Mouse (Mus musculus): Measurements from ENCODE around the gene Hnrnpa0.

Gene Hnrnpa0

DNA sequence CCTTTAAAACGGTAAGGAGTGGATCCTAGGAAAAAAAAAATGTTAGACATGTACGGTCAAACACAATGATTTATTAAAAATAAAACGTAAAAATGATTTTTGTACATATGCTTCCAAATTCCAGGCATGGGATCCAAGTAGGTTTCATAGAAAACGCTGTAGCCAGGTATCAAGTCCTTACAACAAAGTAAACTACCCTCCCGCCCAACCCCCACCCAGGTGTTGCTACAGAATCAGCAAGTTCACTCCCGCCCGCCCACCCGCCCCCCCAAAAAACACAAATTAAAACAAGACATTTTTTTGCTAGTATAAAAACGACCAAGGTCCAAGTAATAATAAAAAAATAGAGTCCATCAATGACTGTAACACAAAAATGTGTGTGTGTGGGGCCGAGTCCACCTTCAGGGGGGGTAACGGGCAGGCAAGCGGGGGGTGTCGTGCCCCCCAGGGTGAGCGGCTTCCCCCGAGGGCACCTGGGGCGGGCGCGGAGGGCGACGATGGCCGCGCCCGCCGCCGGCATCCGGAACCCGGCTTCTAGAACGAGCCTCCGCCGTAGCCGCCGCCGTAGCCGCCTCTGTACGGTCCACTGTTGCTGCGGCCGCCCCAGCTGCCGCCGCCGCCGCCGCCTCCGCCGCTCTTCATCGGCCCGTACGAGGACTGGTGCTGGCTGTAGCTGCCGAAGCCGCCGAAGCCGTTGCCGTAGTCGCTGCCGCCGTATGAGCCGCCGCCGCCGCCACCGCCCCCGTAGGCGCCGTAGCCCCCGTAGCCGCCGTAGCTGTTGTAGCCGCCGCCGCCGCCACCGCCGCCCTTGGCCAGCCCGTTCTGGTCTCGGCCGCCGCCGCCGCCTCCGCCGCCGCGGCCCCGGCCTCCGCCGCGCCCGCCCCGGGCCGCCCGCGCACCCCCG lies 1.2 kb downstream of the Hnrnpa0 start:
- peak in 1 of 2 experiments; percentile 55 for DNase-seq

GRCm38 (mm10) chr13:58126126-58126525 lies 2.2 kb downstream of the Hnrnpa0 start:
- DNase-seq = peak; percentile 63 to 75

DNA sequence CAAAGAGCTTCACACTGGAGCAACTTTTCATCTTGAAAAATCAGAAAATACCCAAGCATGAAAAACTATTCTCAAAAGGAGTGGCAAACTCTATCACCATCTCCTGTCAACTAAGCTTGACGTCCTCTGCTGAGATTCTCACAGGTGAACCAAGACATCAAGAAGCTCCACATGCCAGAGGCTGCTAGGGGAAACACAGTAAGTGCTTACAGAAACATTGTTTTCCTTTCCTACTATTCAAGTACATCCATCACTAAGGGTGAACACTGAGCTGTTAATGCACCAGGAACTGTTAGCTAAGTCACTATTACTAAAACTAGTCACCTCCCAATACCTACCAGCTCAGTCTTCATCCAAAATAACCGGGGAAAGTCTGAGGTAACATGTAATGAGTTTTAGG lies 3.4 kb downstream of the Hnrnpa0 start:
- DNase-seq = no peak

DNA sequence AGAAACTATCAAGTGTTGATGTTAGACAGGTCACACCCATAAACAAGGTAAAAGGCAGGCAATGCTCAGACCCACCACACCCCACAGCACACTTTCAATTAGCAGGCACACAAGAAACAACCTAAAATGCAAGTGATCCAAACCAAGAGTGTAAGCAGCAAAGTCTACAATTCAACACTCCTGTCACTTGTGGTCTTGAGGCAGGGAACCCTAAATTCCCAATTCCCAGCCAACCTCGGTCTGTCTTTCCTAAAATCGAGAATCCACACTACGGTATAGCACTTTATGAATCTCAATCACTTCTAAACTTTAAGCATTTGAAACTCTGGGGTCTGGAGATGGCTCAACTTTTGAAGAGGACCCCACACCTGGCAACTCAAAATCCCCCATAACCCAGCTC lies 4.1 kb downstream of the Hnrnpa0 start:
- no peak for DNase-seq

GRCm38 (mm10) chr13:58123381-58123780 lies 5.0 kb downstream of the Hnrnpa0 start:
- DNase-seq = no peak

- DNase-seq = no peak
Measured at GRCm38 (mm10) chr13:58122786-58123297, 5.5 kb downstream of the Hnrnpa0 start.

DNA sequence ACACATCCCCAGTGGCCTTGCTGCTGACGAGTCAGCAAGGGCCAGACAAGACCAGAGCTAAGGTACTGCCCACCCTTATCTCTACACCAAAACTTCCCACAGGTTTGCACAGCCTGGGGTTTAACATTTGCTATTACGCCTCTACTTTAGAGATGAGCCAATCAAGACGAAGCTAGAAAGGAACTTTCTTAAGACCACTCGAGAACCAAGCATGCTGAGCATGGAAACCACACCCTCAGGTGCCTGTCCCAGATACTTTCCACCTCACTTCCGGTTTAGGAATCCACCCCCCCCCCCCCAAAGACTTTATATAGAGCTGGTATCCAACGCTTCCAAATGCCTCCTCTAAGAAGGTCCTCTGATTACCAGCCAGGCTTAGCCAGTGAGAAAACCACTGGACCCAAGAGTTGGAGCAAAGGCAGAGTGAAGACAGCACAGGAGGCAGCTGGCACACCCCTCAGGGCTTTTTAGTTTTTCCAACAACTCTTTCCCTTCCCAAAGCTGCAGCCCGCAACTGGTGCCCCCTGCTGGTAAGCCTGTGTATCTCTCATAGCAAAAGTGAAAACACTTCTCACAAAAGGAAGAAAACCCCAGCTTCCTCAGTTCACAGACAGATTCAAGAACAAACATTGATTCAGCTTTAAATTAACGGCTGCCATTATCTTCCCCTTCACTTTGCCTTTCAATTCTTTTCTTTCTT lies 10.9 kb downstream of the Hnrnpa0 start:
- peak; percentile 80 to 84 for DNase-seq

GRCm38 (mm10) chr13:58116801-58117200 lies 11.6 kb downstream of the Hnrnpa0 start:
- DNase-seq = no peak

- DNase-seq = no peak
Measured at GRCm38 (mm10) chr13:58115227-58115626, 13.1 kb downstream of the Hnrnpa0 start.

GRCm38 (mm10) chr13:58113061-58113900 lies 15.1 kb downstream of the Hnrnpa0 start, which contains the start of gene Klhl3:
Gene Klhl3 (minus strand): TSS chr13:58113592.
- DNase-seq = peak; percentile 84 to 86

DNA sequence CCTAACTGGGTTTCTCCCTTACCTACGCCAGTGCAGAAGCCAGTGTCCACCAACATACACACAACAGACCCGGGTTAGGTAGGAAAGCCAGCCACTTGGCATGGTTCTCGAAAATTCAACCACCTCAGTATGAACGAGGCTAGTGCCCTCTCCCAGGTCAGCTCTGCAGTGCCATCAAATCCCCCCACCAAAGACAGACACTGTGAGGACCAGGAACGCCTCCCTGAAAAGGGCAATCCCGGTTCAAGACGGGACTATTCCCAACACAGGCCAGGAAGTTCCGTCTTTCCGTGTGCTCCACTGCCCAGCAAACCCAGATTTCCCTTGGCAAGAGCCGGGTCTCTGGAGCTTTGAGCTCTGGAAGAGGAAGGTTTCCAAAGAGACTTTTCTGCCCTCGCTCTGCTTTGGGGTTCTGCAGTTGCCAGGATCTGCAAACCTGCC lies 15.7 kb downstream of the Hnrnpa0 start:
- DNase-seq = peak; percentile 51 to 59

- DNase-seq = no peak
Measured at GRCm38 (mm10) chr13:58112191-58112590, 16.2 kb downstream of the Hnrnpa0 start.

GRCm38 (mm10) chr13:58111306-58111705 lies 17.1 kb downstream of the Hnrnpa0 start:
- DNase-seq = peak; percentile 26 to 35

DNA sequence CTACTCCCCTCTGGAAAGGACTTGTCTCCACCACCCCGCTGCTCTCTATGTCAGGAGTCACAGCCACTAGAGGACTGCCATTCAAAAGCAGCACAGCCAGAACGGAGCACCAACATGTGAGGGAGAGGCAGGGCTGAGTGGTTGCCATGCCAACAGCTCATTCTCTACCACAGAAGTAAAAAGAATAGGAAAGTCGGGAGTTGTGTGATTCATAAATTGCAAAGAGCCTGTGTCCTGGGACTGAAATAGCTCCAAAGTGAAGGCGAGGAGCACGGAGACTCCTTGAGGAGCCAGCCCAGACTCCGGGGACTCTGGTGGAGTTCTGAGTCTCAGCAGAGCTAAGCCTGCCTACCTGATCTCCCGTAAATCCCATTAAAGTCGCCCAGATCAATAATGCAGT lies 37.7 kb downstream of the Hnrnpa0 start:
- no peak for DNase-seq

DNA sequence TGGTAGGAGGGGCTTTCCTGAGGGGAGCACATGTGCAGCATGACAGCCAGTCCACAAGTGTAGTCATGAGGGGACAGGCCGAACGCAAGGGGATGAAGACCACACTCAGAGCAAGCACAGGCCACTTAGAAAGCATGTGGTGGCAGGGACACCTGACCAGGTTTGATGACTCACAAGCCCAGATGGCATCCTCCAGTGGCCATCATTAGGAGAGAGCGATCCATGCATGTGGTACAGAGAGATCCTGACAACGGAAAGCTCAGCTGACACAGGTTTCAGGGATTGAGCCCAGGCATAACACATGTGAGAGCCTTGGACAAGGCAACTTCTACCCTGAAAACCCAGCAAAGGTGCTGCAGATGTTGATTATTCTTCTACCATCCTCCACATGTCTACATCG lies 44.0 kb downstream of the Hnrnpa0 start:
- no peak for DNase-seq

DNA sequence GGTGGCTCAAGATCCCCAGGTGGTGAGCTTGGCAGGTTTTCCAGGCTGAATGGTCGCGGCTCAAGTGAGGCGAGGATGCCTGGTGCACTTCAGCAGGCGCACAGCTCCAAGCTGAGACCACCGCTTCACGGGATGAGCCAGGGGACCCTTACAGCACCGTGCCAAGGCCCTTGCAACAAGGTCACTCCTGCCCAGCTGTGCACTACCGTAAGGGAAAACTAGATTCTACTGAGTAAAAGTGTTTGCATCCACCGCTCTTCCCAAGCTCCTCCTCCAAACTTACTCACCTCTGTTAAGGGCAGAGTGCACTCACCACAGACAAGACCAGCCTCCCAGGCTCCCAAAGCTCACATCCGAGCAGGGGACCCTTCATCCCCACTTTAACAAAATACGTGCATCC lies 44.8 kb downstream of the Hnrnpa0 start:
- DNase-seq = no peak

GRCm38 (mm10) chr13:58083048-58083447 lies 45.3 kb downstream of the Hnrnpa0 start:
- no peak for DNase-seq

GRCm38 (mm10) chr13:58078361-58078760 lies 50.0 kb downstream of the Hnrnpa0 start:
- DNase-seq = peak; percentile 40 to 42

Measured in cerebellum, postnatal 10 days (tissue).